Mouse (Mus musculus): ENCODE measurements around the gene Npepl1. TPM values are rescaled to one million over a fixed set of nuclear protein-coding genes. Genes with fewer than 3 reads are reported as not detected.
A peak's percentile ranks its signal among the peaks of the same experiment; 100 is the strongest.

Gene Npepl1
- total and polyA plus RNA-seq, 3 experiments: 17.3 to 46.9 TPM; not detected in 1

DNA sequence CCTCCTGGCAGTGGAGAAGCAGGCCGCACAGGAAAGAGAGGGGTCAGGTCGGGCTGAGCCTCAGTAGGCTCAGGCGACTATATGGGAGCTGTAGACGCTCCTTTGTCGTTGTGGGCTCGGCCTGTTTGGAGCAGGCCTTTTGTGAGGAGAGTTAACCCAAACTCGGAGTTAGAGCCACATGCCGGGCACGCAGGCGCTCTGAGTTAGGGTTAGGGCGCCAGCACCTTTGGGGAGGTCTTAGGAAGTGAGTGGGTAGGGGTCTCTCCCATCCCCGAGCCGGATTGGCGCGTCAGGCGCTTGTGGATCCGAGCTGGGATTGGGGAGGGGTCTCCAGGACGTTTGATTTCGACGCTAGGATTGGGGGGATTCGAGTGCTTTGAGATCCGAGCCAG is 33.7 kb upstream of the Npepl1 start:
- Histone ChIP-seq H3K4me3 (ENCODE audit: control insufficient read depth in 1 of 2, insufficient read depth in 1 of 2, low read depth in 2 of 2, low read length in 2 of 2) (peak overlapping the region; percentile 55 to 73), H3K9ac (ENCODE audit: control insufficient read depth, low read depth, low read length, poor library complexity, severe bottlenecking) (peak overlapping the region; percentile 81), H3K79me2 (ENCODE audit: control insufficient read depth, insufficient read depth, low read length, poor library complexity) (peaks cover 34% of the 10 kb centered on the region), H3K36me3 (ENCODE audit: control insufficient read depth in 1 of 2, insufficient read depth in 2 of 2, low read length in 2 of 2) (peaks cover 0 to 14% of the 10 kb centered on the region in 2 experiments; a peak in 2 of 4 replicates), H3K27me3 (ENCODE audit: control insufficient read depth in 1 of 2, insufficient read depth in 2 of 2, low read length in 2 of 2) (no peaks in the 10 kb centered on the region), H3K4me1 (ENCODE audit: control insufficient read depth in 1 of 2, insufficient read depth in 2 of 2, low read length in 2 of 2) (peaks cover 3 to 4% of the 10 kb centered on the region in 2 experiments; a peak in 2 of 4 replicates), H3K9me3 (replicated peaks; ENCODE audit: insufficient read depth, low read length) (no peaks in the 10 kb centered on the region), H3K27ac (ENCODE audit: control insufficient read depth, low read depth, low read length) (peak overlapping the region; percentile 66)
- DNase-seq (ENCODE audit: low read depth, low spot score): no peak
- no peak for TF ChIP-seq ZNF384 (IDR thresholded peaks at IDR 0.05; ENCODE audit: low read depth, low read length)
- no peak for TF ChIP-seq EP300 (IDR thresholded peaks at IDR 0.05; ENCODE audit: low read depth in 1 of 2, low read length in 2 of 2)
- TF ChIP-seq MAX (IDR thresholded peaks at IDR 0.05; ENCODE audit: low read length): peak; percentile 73; the same call in 1 of the 2 replicates
- no peak for TF ChIP-seq USF1 (IDR thresholded peaks at IDR 0.05; ENCODE audit: low read depth, low read length)
- TF ChIP-seq RAD21 (IDR thresholded peaks at IDR 0.05; ENCODE audit: low read depth, low read length): no peak

DNA sequence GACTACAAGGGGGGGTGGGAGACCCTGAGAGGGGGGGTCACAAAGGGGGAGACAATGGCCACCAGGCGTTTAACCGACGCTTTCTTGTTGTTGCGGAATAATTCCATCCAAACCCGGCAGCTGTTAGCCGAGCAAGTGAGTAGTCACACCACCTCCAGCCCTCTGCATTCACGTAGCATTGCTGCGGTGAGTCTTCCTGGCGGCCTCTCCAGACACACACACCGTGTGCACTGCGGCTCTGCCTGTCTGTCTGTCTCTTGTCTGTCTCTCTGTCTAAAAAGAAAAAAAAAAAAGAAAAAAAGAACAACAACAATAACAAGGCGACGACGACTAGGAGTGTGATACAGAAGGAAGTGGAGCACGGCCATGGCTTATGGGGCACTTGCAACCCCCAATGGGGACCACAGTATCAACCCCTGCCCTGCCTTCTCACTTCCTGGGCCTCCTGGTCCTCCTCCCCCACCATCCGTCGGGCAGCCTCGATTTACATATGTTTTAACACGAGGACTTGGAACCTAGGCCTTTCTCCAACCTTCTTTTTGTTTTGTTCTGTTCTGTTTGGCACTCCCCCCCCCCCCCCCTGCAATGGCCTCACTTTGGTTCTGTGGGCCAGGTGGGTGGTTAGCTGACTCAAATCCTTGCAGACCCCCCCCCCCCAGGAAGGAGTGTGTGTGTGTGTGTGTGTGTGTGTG is 33.0 kb upstream of the Npepl1 start:
- TF ChIP-seq MXI1 (IDR thresholded peaks at IDR 0.05; ENCODE audit: low read depth, low read length) (peak; percentile 43; the same call in 1 of the 2 replicates), EP300 (IDR thresholded peaks at IDR 0.05; ENCODE audit: low read depth in 1 of 2, low read length in 2 of 2) (no peak; a peak in 1 of 4 replicates), ZKSCAN1 (IDR thresholded peaks at IDR 0.05; ENCODE audit: low read depth, low read length) (no peak), SIN3A (IDR thresholded peaks at IDR 0.05; ENCODE audit: low read length) (peak; percentile 61), HCFC1 (IDR thresholded peaks at IDR 0.05; ENCODE audit: low read depth, low read length) (peak; percentile 65), BHLHE40 (IDR thresholded peaks at IDR 0.05; ENCODE audit: borderline replicate concordance, low read depth, low read length) (no peak), CTCF (IDR thresholded peaks at IDR 0.05 in 2 of 3, conservative IDR thresholded peaks at IDR 0.05 in 1 of 3; ENCODE audit: control insufficient read depth in 1 of 3, insufficient read depth in 1 of 3, low read depth in 2 of 3, low read length in 3 of 3, poor library complexity in 1 of 3, severe bottlenecking in 1 of 3) (no peak), USF1 (IDR thresholded peaks at IDR 0.05; ENCODE audit: low read depth, low read length) (no peak), POLR2A (IDR thresholded peaks at IDR 0.05; ENCODE audit: control insufficient read depth in 1 of 2, insufficient read depth in 1 of 2, low read depth in 1 of 2, low read length in 2 of 2, poor library complexity in 1 of 2) (peak in 1 of 2 experiments; percentile 56; a peak in 2 of 4 replicates), MYC (IDR thresholded peaks at IDR 0.05; ENCODE audit: low read depth, low read length) (0 out of 2 replicates have a peak, but pooled peaks have one; percentile 47), ELF1 (IDR thresholded peaks at IDR 0.05; ENCODE audit: low read depth, low read length) (0 out of 2 replicates have a peak, but pooled peaks have one; percentile 16), TAL1 (IDR thresholded peaks at IDR 0.05; ENCODE audit: low read length) (no peak), MYB (IDR thresholded peaks at IDR 0.05; ENCODE audit: low read depth, low read length) (no peak), NELFE (IDR thresholded peaks at IDR 0.05; ENCODE audit: low read depth, low read length) (peak; percentile 48), E2F4 (IDR thresholded peaks at IDR 0.05; ENCODE audit: borderline replicate concordance, low read depth, low read length) (no peak), MAX (IDR thresholded peaks at IDR 0.05; ENCODE audit: low read length) (peak; percentile 55; the same call in 1 of the 2 replicates), ZNF384 (IDR thresholded peaks at IDR 0.05; ENCODE audit: low read depth, low read length) (0 out of 2 replicates have a peak, but pooled peaks have one; percentile 44)
- DNase-seq (ENCODE audit: low read depth, low spot score): peak; percentile 84

More for the DNA sequence above, 33.0 kb upstream of the Npepl1 start:
- Histone ChIP-seq H3K79me2 (ENCODE audit: control insufficient read depth, insufficient read depth, low read length, poor library complexity) (peaks cover 41% of the 10 kb centered on the region), H3K4me3 (ENCODE audit: control insufficient read depth in 1 of 2, insufficient read depth in 1 of 2, low read depth in 2 of 2, low read length in 2 of 2) (peak overlapping the region; percentile 55 to 73), H3K4me1 (ENCODE audit: control insufficient read depth in 1 of 2, insufficient read depth in 2 of 2, low read length in 2 of 2) (peaks cover 3 to 4% of the 10 kb centered on the region in 2 experiments; a peak in 2 of 4 replicates), H3K9ac (ENCODE audit: control insufficient read depth, low read depth, low read length, poor library complexity, severe bottlenecking) (peak overlapping the region; percentile 81), H3K36me3 (ENCODE audit: control insufficient read depth in 1 of 2, insufficient read depth in 2 of 2, low read length in 2 of 2) (peaks cover 0 to 14% of the 10 kb centered on the region in 2 experiments; a peak in 2 of 4 replicates), H3K27me3 (ENCODE audit: control insufficient read depth in 1 of 2, insufficient read depth in 2 of 2, low read length in 2 of 2) (no peaks in the 10 kb centered on the region), H3K9me3 (replicated peaks; ENCODE audit: insufficient read depth, low read length) (no peaks in the 10 kb centered on the region), H3K27ac (ENCODE audit: control insufficient read depth, low read depth, low read length) (peak overlapping the region; percentile 66)
